Mouse (Mus musculus) kidney, embryonic 15.5 days (tissue): ENCODE data around the gene Heatr5a. TPM values are rescaled to one million over a fixed set of nuclear protein-coding genes. Genes with fewer than 3 reads are reported as not detected.

Experiments
- ATAC-seq: fragments of 200-750 bp; cut with Nextera tagmentation; replicated peaks from 2 replicates; pipeline ENCODE4 v1.8.0; 2017; ENCODE audit warnings: moderate TSS enrichment; ENCODE audit not compliant: low FRiP score
- H3K27ac ChIP-seq: fragments of 300-500 bp; sonication (generic); 2 replicates; pipeline ENCODE4 v1.5.1; 2015; ENCODE audit warnings: mild to moderate bottlenecking, inconsistent platforms
- H3K27me3 ChIP-seq: fragments of 300-500 bp; sonication (generic); 2 replicates; pipeline ENCODE4 v1.6.1; 2015; ENCODE audit warnings: inconsistent platforms
- H3K36me3 ChIP-seq: fragments of 300-500 bp; sonication (generic); 2 replicates; pipeline ENCODE4 v1.6.1; 2015; ENCODE audit warnings: inconsistent platforms
- H3K4me1 ChIP-seq: fragments of 300-500 bp; sonication (generic); 2 replicates; pipeline ENCODE4 v1.6.1; 2015; ENCODE audit warnings: inconsistent platforms
- H3K4me2 ChIP-seq: fragments of 300-500 bp; sonication (generic); 2 replicates; pipeline ENCODE4 v1.6.1; 2015; ENCODE audit warnings: moderate library complexity, mild to moderate bottlenecking, inconsistent platforms
- H3K4me3 ChIP-seq: fragments of 300-500 bp; sonication (generic); replicated peaks from 2 replicates; pipeline ENCODE4 v1.5.1; 2015; ENCODE audit warnings: mild to moderate bottlenecking, inconsistent platforms
- H3K9ac ChIP-seq: fragments of 300-500 bp; sonication (generic); 2 replicates; pipeline ENCODE4 v1.6.1; 2015; ENCODE audit warnings: mild to moderate bottlenecking, inconsistent platforms
- H3K9me3 ChIP-seq: fragments of 300-500 bp; sonication (generic); replicated peaks from 2 replicates; pipeline ENCODE4 v1.6.1; 2016; ENCODE audit warnings: inconsistent platforms
- WGBS: fragments of 180-500 bp; shearing (Covaris S2); methylation state at CpG from one replicate; pipeline ENCODE4 v1.1.7; 2015; ENCODE audit warnings: mixed read lengths; 5-methylcytosine and 5-hydroxymethylcytosine counted together
- polyA plus RNA-seq: library from polyadenylated mRNA; unstranded; fragments of >200 nt; fragmentation: Nextera tagmentation; extraction: Ambion mirVana; gene quantifications from 2 replicates; pipeline ENCODE4 v1.2.1, GENCODE M21; 2015

The Heatr5a gene
- polyA plus RNA-seq, 1 experiment from 2014 or later: 11.0 TPM

DNA sequence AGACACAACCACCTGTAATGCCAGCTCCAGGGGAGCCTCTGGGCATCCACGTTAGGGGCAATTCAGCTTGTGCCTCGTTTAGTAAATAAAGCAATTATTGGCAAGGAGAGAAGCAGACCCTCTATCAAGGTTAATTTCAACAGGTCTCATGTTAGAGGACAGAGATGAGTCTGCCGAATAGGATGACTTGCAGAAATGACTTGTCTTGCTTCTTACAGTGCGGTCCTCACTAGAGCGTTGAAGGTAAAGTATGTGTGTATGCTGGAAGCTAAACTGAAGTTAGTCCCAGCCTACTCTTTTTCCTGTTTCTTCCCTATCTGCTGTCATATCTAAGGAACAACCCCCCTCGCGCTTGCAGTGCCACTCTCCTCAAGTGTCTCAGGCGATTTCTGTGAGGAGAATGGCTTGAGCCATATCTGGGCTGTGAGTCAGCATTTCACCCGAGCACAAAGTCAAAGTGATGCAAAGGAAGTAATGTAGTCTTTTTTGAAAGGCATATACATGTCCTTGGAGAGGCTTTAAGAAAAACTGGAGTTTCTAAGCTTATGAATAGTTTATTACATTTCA, 27.3 kb upstream of the Heatr5a start:
- 83% methylated on average over 9 of the region's 9 CpGs for WGBS
- Histone ChIP-seq H3K4me2 (no peak overlapping the region), H3K27ac (no peak overlapping the region), H3K9me3 (no peaks in the 10 kb centered on the region), H3K9ac (no peak overlapping the region), H3K4me3 (no peak overlapping the region), H3K36me3 (peaks cover 54% of the 10 kb centered on the region), H3K27me3 (no peaks in the 10 kb centered on the region), H3K4me1 (no peaks in the 10 kb centered on the region)
- no peak for ATAC-seq

DNA sequence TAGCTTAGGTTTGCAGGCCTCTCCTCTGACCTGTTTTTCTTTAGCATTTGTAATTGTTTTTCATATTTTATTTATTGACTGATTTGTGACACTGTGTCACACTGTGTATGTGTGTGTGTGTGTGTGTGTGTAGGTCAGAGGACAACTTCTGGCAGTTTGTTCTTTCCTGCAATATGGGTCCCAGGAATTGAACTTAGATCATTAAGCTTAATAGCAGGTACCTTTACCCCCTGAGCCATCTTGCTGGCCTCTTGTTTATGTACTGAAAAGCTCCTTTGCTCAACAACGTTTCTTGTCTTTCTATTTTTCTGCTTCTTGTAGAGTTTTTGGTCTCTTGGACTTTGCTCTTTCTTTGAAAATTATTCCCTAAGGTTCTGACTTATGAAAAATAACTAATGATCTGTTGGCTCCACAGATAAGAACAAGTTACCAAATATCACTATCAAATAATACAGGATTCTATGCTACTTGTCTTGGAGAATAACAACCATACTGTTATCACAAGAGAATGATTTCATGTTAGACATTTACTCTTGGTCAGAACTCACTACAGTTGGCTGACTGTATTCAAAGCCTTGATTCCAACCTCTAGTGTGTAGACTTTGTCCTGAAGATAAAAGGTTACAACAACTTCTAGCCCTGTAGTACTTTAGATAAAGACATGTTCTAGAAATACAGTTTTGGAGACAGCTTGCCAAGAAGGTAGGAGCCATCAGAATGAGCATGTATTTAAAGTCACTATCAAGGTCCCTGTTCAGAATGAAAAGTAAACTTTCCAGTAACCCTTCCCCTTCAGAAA, 24.8 kb upstream of the Heatr5a start:
- Histone ChIP-seq H3K9me3 (no peaks in the 10 kb centered on the region), H3K9ac (no peak overlapping the region), H3K4me3 (no peak overlapping the region), H3K27me3 (no peaks in the 10 kb centered on the region), H3K27ac (no peak overlapping the region), H3K4me2 (no peak overlapping the region), H3K36me3 (peaks cover 54% of the 10 kb centered on the region), H3K4me1 (no peaks in the 10 kb centered on the region)
- no peak for ATAC-seq
- WGBS: 81% methylated on average over 1 of the region's 1 CpGs

DNA sequence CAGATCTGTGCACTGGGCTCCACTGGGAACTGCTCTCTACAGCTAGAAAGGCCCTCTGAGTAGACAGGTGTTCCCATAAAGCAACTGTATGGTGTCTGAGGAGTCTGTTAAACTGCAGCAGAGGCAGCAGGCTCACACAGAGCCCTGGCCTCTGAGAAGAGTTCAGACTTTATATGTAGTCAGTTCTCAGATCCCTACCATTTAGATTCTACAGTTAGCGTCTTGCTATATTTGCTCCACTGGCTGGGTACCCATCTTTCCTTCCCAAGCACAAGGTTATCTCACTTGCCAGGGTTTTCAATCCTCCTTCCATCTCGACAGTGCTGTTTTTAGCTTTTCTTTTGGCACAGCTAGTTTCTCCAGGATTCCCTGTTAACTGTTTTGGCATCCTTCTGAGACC, 19.5 kb upstream of the Heatr5a start:
- Histone ChIP-seq H3K27ac (no peak overlapping the region), H3K36me3 (peaks cover 13% of the 10 kb centered on the region), H3K4me1 (no peaks in the 10 kb centered on the region), H3K4me2 (no peak overlapping the region), H3K27me3 (no peaks in the 10 kb centered on the region), H3K4me3 (no peak overlapping the region), H3K9me3 (no peaks in the 10 kb centered on the region), H3K9ac (no peak overlapping the region)
- WGBS: 80% methylated on average over 2 of the region's 2 CpGs
- ATAC-seq: no peak

DNA sequence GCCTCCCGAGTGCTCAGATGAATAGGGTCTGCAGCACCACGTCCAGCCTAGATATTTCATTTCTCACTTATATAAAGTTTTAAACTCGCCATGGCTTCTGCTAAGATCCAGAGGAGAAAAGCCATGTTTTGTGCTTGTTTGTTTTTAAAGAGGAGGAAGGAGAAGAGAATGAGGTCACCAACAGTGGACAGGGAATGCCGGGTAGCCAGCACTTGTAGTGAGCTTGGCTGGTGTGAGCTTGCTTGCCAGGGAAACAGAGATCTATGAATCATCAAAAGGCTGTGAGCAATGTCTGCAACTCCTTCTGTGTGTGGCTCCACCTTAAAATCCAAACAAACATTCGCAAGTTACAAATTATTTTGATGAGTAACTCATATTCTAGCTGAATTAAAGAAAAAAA, 17.4 kb upstream of the Heatr5a start:
- Histone ChIP-seq H3K36me3 (no peaks in the 10 kb centered on the region), H3K4me2 (no peak overlapping the region), H3K27me3 (no peaks in the 10 kb centered on the region), H3K9ac (no peak overlapping the region), H3K4me3 (no peak overlapping the region), H3K9me3 (no peaks in the 10 kb centered on the region), H3K27ac (no peak overlapping the region), H3K4me1 (no peaks in the 10 kb centered on the region)
- 86% methylated on average over 5 of the region's 5 CpGs for WGBS
- no peak for ATAC-seq

DNA sequence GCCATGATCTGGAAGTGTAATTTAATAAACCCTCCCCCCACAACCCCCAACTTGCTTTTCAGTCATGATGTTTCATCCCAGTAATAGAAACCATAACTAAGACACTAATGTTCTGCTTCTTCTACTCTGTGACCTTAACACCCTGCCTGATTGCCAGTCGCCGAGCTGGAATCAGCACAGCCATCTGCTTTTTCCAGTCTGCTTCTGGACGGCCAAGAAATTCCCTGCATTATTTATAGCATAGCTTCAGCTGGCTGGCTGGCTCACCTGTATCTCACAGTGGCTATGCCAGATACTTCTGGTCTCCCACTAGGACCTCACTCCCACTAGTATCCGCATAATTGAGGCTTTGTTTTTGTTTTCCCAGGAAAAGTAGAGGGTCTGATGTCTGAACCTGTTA, 14.7 kb upstream of the Heatr5a start:
- ATAC-seq: no peak
- 50% methylated on average over 4 of the region's 4 CpGs for WGBS
- no peak overlapping the region for H3K4me3 ChIP-seq

DNA sequence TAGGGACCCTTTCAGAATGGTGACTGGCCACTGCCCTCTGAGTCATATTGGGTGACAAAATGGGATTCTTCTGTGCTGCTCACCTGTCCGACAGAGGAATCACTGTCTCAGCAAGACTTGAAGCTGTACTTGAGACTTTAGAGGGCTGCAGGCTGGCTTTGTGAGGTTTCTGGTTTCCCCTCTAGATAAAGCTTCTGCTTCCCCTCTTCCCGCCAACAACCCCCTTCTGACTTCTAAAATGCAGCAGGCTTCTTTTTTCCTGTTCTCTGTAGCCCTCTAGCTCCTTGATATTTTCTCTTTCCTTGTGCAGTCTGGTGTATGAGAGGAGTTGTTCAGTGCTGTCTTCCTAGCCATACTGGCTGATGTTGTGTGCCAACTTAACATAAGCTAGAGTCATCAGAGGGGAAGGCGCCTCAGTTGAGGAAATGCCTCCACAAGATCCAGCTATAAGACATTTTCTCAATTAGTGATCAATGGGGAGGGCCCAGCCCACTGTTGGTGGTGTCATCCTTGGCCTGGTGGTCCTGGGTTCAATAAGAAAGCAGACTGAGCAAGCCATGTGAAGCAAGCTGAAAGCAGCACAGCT, 14.1 kb upstream of the Heatr5a start:
- Histone ChIP-seq H3K27me3 (no peaks in the 10 kb centered on the region), H3K4me1 (no peaks in the 10 kb centered on the region), H3K36me3 (no peaks in the 10 kb centered on the region), H3K27ac (no peak overlapping the region), H3K4me3 (no peak overlapping the region), H3K9me3 (no peaks in the 10 kb centered on the region), H3K9ac (no peak overlapping the region), H3K4me2 (no peak overlapping the region)
- ATAC-seq: no peak
- WGBS: 94% methylated on average over 3 of the region's 3 CpGs

More for the DNA sequence above, 14.7 kb upstream of the Heatr5a start:
- no peak overlapping the region for H3K4me2 ChIP-seq
- H3K27ac ChIP-seq: no peak overlapping the region
- no peaks in the 10 kb centered on the region for H3K27me3 ChIP-seq
- H3K9me3 ChIP-seq: no peaks in the 10 kb centered on the region
- H3K9ac ChIP-seq: no peak overlapping the region
- no peaks in the 10 kb centered on the region for H3K4me1 ChIP-seq
- H3K36me3 ChIP-seq: no peaks in the 10 kb centered on the region

DNA sequence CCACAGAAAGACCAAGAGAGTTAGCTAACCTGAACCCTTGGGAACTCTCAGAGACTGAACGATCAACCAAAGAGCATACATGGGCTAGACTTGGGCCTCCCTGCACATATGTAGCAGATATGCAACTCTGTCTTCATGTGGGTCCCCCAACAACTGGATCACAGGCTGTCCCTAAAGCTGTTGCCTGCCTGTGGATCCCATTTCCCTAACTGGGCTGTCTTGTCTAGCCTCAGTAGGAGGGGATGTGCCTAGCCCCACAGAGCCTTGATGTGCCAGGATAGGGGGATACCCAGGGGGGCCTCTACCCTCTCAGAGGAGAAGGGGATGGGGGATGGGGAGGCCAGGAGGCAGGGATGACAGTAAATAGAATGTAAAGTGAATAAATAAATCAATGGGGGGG, 12.5 kb upstream of the Heatr5a start:
- ATAC-seq: no peak
- H3K9me3 ChIP-seq: no peaks in the 10 kb centered on the region
- no peak overlapping the region for H3K4me3 ChIP-seq
- H3K4me2 ChIP-seq: no peak overlapping the region
- H3K27ac ChIP-seq: no peak overlapping the region
- no peak overlapping the region for H3K9ac ChIP-seq
- WGBS: 100% methylated on average over 1 of the region's 1 CpGs
- H3K4me1 ChIP-seq: no peaks in the 10 kb centered on the region
- H3K36me3 ChIP-seq: no peaks in the 10 kb centered on the region
- no peaks in the 10 kb centered on the region for H3K27me3 ChIP-seq

DNA sequence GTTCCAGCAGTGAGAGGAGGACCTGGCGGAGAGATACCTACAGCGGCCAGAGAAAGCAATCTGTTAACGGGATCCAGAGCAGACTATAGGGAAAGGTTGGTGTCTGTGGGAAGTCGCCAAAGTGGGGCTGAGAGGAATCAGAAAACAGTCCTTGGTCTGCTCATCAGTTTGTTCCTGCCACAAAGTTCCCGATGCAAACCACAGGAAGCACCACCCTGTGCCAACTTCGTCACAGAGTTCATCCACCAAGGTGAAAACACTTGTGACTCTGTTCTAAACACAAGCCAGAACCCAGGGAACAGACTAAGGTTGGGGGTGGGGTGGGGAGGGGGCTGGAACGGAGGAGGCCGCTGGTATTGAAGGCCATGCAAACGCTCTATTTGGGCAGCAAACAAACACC, 5.4 kb upstream of the Heatr5a start:
- H3K27ac ChIP-seq: no peak overlapping the region
- H3K9me3 ChIP-seq: no peaks in the 10 kb centered on the region
- no peaks in the 10 kb centered on the region for H3K4me1 ChIP-seq
- H3K4me2 ChIP-seq: no peak overlapping the region
- no peak overlapping the region for H3K9ac ChIP-seq
- no peak for ATAC-seq
- H3K36me3 ChIP-seq: no peaks in the 10 kb centered on the region
- H3K4me3 ChIP-seq: no peak overlapping the region
- no peaks in the 10 kb centered on the region for H3K27me3 ChIP-seq
- 82% methylated on average over 9 of the region's 9 CpGs for WGBS

DNA sequence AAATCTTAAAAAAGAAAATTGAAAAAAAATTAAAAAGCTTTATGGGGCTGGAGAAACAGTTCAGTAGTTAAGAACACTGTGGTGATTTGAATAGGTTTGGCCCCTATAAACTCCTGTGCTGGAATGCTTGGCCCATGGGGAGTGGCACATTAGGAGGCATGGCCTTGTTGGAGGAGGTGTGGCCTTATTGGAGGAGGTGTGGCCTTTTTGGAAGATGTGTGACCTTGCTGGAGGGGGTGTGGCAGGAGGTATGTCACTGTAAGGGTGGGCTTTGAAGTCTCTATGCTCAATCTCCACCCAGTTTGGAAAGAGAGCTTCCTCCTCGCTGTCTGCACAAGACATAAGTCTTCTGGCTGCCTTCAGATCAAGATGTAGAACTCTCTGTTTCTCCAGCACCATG, 3.3 kb upstream of the Heatr5a start:
- 81% methylated on average over 1 of the region's 1 CpGs for WGBS
- ATAC-seq: no peak

DNA sequence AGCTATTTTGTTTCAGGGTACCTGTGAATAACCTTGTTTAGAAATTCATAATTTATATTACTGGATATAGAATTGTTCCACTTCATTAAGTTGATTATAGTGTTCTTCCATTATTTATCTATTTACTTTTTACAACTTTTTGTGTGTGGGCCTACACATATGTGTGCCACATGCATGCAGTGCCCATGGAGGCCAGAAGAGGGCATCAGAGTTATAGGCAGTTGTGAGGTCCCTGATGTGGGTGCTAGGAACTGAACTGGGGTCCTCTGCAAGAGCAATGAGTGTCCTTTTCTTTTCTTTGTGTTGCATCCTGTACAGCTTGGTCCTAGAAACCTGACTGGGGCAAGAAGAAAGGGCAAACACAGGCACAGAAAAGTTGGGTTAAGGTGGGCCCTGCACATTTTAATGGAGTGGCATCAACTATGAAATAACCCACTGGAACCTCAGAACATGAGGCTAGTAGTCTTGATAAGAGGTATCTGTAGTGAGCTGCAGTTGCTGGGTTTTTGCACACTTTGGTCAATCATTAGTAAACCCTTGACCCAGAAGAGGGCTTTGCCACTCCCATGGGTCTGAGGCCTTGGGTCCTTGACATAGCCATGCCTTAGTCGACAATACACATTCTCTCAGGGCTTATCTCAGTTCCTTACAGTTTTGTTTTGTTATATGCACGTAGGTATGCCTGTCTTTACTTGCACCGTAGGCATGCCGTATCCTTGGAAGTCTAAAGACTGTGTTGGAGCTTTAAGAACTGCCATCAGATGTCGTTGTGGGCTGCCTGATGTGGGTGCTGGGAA, 1.3 kb upstream of the Heatr5a start:
- Histone ChIP-seq H3K4me1 (peaks cover 8% of the 10 kb centered on the region), H3K4me3 (no peak overlapping the region), H3K9ac (no peak overlapping the region), H3K27ac (no peak overlapping the region), H3K27me3 (no peaks in the 10 kb centered on the region), H3K36me3 (no peaks in the 10 kb centered on the region), H3K4me2 (no peak overlapping the region), H3K9me3 (no peaks in the 10 kb centered on the region)
- 94% methylated on average over 5 of the region's 5 CpGs for WGBS
- ATAC-seq: no peak

More for the DNA sequence above, 3.3 kb upstream of the Heatr5a start:
- no peaks in the 10 kb centered on the region for H3K27me3 ChIP-seq
- H3K9ac ChIP-seq: no peak overlapping the region
- no peak overlapping the region for H3K4me3 ChIP-seq
- H3K9me3 ChIP-seq: no peaks in the 10 kb centered on the region
- no peaks in the 10 kb centered on the region for H3K36me3 ChIP-seq
- H3K4me1 ChIP-seq: peaks cover 8% of the 10 kb centered on the region
- no peak overlapping the region for H3K4me2 ChIP-seq
- no peak overlapping the region for H3K27ac ChIP-seq

DNA sequence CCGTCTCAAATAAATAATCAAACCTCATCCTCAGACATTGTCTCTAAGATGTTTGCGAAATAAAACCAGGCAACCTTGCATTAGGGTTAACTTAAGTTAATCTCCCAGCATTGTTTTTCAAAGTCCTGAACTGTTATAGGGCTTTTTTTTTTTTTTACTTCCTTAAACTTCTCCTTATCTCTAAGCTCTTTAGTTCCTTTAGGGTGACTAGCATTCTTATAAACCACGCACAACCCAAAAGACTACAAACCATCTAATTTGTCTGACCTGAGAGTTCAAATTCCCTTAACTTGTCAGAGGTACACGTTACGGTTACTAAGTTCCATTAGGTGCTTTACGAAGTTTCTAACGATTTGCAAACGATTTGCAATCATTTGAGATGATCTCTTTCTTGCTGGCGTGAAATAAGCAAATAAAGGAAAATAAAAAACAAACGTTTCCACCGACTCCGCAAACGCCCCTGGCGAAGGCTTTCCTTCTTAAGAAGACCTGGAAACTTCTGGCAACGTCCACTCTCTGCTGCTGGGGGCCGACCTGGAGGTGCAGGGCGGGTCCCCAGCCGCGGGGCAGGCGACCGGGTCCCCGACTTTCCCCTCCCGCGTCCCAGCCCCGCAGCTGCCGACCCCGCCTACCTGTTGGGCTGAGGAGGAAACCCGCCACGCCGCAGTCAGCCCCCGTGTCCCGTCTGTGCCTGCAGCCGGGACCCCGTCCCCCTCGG, 610 bp downstream of the Heatr5a start:
- Histone ChIP-seq H3K9me3 (no peaks in the 10 kb centered on the region), H3K27ac (peak overlapping the region; percentile 91), H3K4me3 (peak overlapping the region; percentile 81), H3K36me3 (no peaks in the 10 kb centered on the region), H3K27me3 (no peaks in the 10 kb centered on the region), H3K9ac (peak overlapping the region; percentile 77), H3K4me1 (peaks cover 8% of the 10 kb centered on the region), H3K4me2 (peak overlapping the region; percentile 53)
- under 1% methylated on average over 35 of the region's 35 CpGs for WGBS
- peak; percentile 66 for ATAC-seq
